Mouse (Mus musculus): ENCODE results near the gene Cage1.

GRCm38 (mm10) chr13:37979506-37979905 lies 57.4 kb downstream of the Cage1 start:
- TF ChIP-seq POLR2A (IDR thresholded peaks at IDR 0.05; ENCODE audit: extremely low read depth, insufficient read depth, low read length) (no peak), CTCF (IDR thresholded peaks at IDR 0.05; ENCODE audit: extremely low read depth, insufficient read depth, low read length) (no peak)
